Mouse (Mus musculus): ENCODE measurements around the gene Actn2. TPM values are rescaled to one million over a fixed set of nuclear protein-coding genes. Genes with fewer than 3 reads are reported as not detected.

Actn2 gene
- polyA plus RNA-seq, 1 experiment: 61.4 TPM

GRCm38 (mm10) chr13:12305540-12305939 lies 35.0 kb downstream of the Actn2 start:
- WGBS: 84% methylated on average over 8 of the region's 8 CpGs
- no peak for DNase-seq
- H3K4me3 ChIP-seq (replicated peaks; ENCODE audit: extremely low read depth, low read depth, low read length): no peak overlapping the region
- no peaks in the 10 kb centered on the region for H3K4me1 ChIP-seq (ENCODE audit: control insufficient read depth, insufficient read depth, low read length)
- TF ChIP-seq POLR2A (IDR thresholded peaks at IDR 0.05; ENCODE audit: borderline replicate concordance, extremely low read depth, low read depth, low read length) (no peak), CTCF (IDR thresholded peaks at IDR 0.05; ENCODE audit: insufficient read depth, low read length) (no peak)

- Histone ChIP-seq H3K4me1 (ENCODE audit: control insufficient read depth, insufficient read depth, low read length) (no peaks in the 10 kb centered on the region), H3K4me3 (replicated peaks; ENCODE audit: extremely low read depth, low read depth, low read length) (no peak overlapping the region)
- no peak for DNase-seq
- 80% methylated on average over 5 of the region's 5 CpGs for WGBS
- TF ChIP-seq CTCF (IDR thresholded peaks at IDR 0.05; ENCODE audit: insufficient read depth, low read length) (no peak), POLR2A (IDR thresholded peaks at IDR 0.05; ENCODE audit: borderline replicate concordance, extremely low read depth, low read depth, low read length) (no peak)
These were observed 35.6 kb downstream of the Actn2 start for GRCm38 (mm10) chr13:12304991-12305390.

- TF ChIP-seq POLR2A (IDR thresholded peaks at IDR 0.05; ENCODE audit: borderline replicate concordance, extremely low read depth, low read depth, low read length) (no peak), CTCF (IDR thresholded peaks at IDR 0.05; ENCODE audit: insufficient read depth, low read length) (no peak)
- no peaks in the 10 kb centered on the region for H3K4me1 ChIP-seq (ENCODE audit: control insufficient read depth, insufficient read depth, low read length)
- H3K4me3 ChIP-seq (replicated peaks; ENCODE audit: extremely low read depth, low read depth, low read length): no peak overlapping the region
- 72% methylated on average over 6 of the region's 6 CpGs for WGBS
- no peak for DNase-seq
These were observed 42.8 kb downstream of the Actn2 start for GRCm38 (mm10) chr13:12297777-12298176.

- DNase-seq: no peak
- 86% methylated on average over 3 of the region's 3 CpGs for WGBS
- TF ChIP-seq CTCF (IDR thresholded peaks at IDR 0.05; ENCODE audit: insufficient read depth, low read length) (no peak), POLR2A (IDR thresholded peaks at IDR 0.05; ENCODE audit: borderline replicate concordance, extremely low read depth, low read depth, low read length) (no peak)
- no peak overlapping the region for H3K4me3 ChIP-seq (replicated peaks; ENCODE audit: extremely low read depth, low read depth, low read length)
- H3K4me1 ChIP-seq (ENCODE audit: control insufficient read depth, insufficient read depth, low read length): no peaks in the 10 kb centered on the region
These were observed 43.9 kb downstream of the Actn2 start for GRCm38 (mm10) chr13:12296701-12297100.

GRCm38 (mm10) chr13:12293810-12294209 lies 46.8 kb downstream of the Actn2 start:
- Histone ChIP-seq H3K4me1 (ENCODE audit: control insufficient read depth, insufficient read depth, low read length) (no peaks in the 10 kb centered on the region), H3K4me3 (replicated peaks; ENCODE audit: extremely low read depth, low read depth, low read length) (no peak overlapping the region)
- TF ChIP-seq POLR2A (IDR thresholded peaks at IDR 0.05; ENCODE audit: borderline replicate concordance, extremely low read depth, low read depth, low read length) (no peak), CTCF (IDR thresholded peaks at IDR 0.05; ENCODE audit: insufficient read depth, low read length) (no peak)
- no peak for DNase-seq
- WGBS: 67% methylated on average over 7 of the region's 7 CpGs

GRCm38 (mm10) chr13:12290700-12291099 lies 49.9 kb downstream of the Actn2 start:
- WGBS: 85% methylated on average over 7 of the region's 7 CpGs
- Histone ChIP-seq H3K4me3 (replicated peaks; ENCODE audit: extremely low read depth, low read depth, low read length) (no peak overlapping the region), H3K4me1 (ENCODE audit: control insufficient read depth, insufficient read depth, low read length) (no peaks in the 10 kb centered on the region)
- TF ChIP-seq CTCF (IDR thresholded peaks at IDR 0.05; ENCODE audit: insufficient read depth, low read length): no peak
- no peak for DNase-seq

- no peak overlapping the region for H3K4me3 ChIP-seq (replicated peaks; ENCODE audit: extremely low read depth, low read depth, low read length)
- H3K4me1 ChIP-seq (ENCODE audit: control insufficient read depth, insufficient read depth, low read length): no peaks in the 10 kb centered on the region
- 54% methylated on average over 11 of the region's 11 CpGs for WGBS
- TF ChIP-seq CTCF (IDR thresholded peaks at IDR 0.05; ENCODE audit: insufficient read depth, low read length) (no peak), POLR2A (IDR thresholded peaks at IDR 0.05; ENCODE audit: borderline replicate concordance, extremely low read depth, low read depth, low read length) (no peak)
- DNase-seq: no peak
These were observed 56.0 kb downstream of the Actn2 start for GRCm38 (mm10) chr13:12284528-12284927.

GRCm38 (mm10) chr13:12283826-12284225 lies 56.7 kb downstream of the Actn2 start:
- H3K4me1 ChIP-seq (ENCODE audit: control insufficient read depth, insufficient read depth, low read length): no peaks in the 10 kb centered on the region
- 60% methylated on average over 3 of the region's 3 CpGs for WGBS
- no peak for TF ChIP-seq CTCF (IDR thresholded peaks at IDR 0.05; ENCODE audit: insufficient read depth, low read length)
- TF ChIP-seq POLR2A (IDR thresholded peaks at IDR 0.05; ENCODE audit: borderline replicate concordance, extremely low read depth, low read depth, low read length): no peak
- DNase-seq: no peak
- H3K4me3 ChIP-seq (replicated peaks; ENCODE audit: extremely low read depth, low read depth, low read length): no peak overlapping the region

GRCm38 (mm10) chr13:12274721-12275120 lies 65.8 kb downstream of the Actn2 start:
- Histone ChIP-seq H3K4me1 (ENCODE audit: control insufficient read depth, insufficient read depth, low read length) (no peaks in the 10 kb centered on the region), H3K4me3 (replicated peaks; ENCODE audit: extremely low read depth, low read depth, low read length) (no peak overlapping the region)
- no peak for DNase-seq
- 71% methylated on average over 6 of the region's 6 CpGs for WGBS
- TF ChIP-seq CTCF (IDR thresholded peaks at IDR 0.05; ENCODE audit: insufficient read depth, low read length): no peak

- TF ChIP-seq POLR2A (IDR thresholded peaks at IDR 0.05; ENCODE audit: borderline replicate concordance, extremely low read depth, low read depth, low read length): no peak
- WGBS: 82% methylated on average over 4 of the region's 4 CpGs
- H3K4me3 ChIP-seq (replicated peaks; ENCODE audit: extremely low read depth, low read depth, low read length): no peak overlapping the region
- no peak for DNase-seq
- no peaks in the 10 kb centered on the region for H3K4me1 ChIP-seq (ENCODE audit: control insufficient read depth, insufficient read depth, low read length)
These were observed 66.3 kb downstream of the Actn2 start for GRCm38 (mm10) chr13:12274220-12274619.

GRCm38 (mm10) chr13:12272953-12273352 lies 67.6 kb downstream of the Actn2 start:
- DNase-seq: peak; percentile 9
- no peaks in the 10 kb centered on the region for H3K4me1 ChIP-seq (ENCODE audit: control insufficient read depth, insufficient read depth, low read length)
- no peak overlapping the region for H3K4me3 ChIP-seq (replicated peaks; ENCODE audit: extremely low read depth, low read depth, low read length)
- TF ChIP-seq CTCF (IDR thresholded peaks at IDR 0.05; ENCODE audit: insufficient read depth, low read length) (peak; percentile 24; the same call in 1 of the 2 replicates), POLR2A (IDR thresholded peaks at IDR 0.05; ENCODE audit: borderline replicate concordance, extremely low read depth, low read depth, low read length) (no peak)
- WGBS: 57% methylated on average over 3 of the region's 3 CpGs
